Mouse (Mus musculus) midbrain, embryonic 13.5 days (tissue): Measurements from ENCODE around the gene Cald1. TPM values are rescaled to one million over a fixed set of nuclear protein-coding genes. Genes with fewer than 3 reads are reported as not detected.

Source experiments
- ATAC-seq: fragments of 200-750 bp; cut with Nextera tagmentation; 2 replicates; pipeline ENCODE4 v1.8.0; 2017; ENCODE audit warnings: mild to moderate bottlenecking, moderate TSS enrichment, moderate library complexity
- H3K27ac ChIP-seq: fragments of 300-500 bp; sonication (generic); 2 replicates; pipeline ENCODE4 v1.5.1; 2015; ENCODE audit warnings: inconsistent platforms, mild to moderate bottlenecking, moderate library complexity
- H3K27me3 ChIP-seq: fragments of 300-500 bp; sonication (generic); 2 replicates; pipeline ENCODE4 v1.6.1; 2015; ENCODE audit warnings: mild to moderate bottlenecking, inconsistent platforms
- H3K36me3 ChIP-seq: fragments of 300-500 bp; sonication (generic); 2 replicates; pipeline ENCODE4 v1.6.1; 2015; ENCODE audit warnings: mild to moderate bottlenecking, inconsistent platforms
- H3K4me1 ChIP-seq: fragments of 300-500 bp; sonication (generic); replicated peaks from 2 replicates; pipeline ENCODE4 v1.6.1; 2015; ENCODE audit warnings: inconsistent platforms
- H3K4me2 ChIP-seq: fragments of 300-500 bp; sonication (generic); replicated peaks from 2 replicates; pipeline ENCODE4 v1.6.1; 2015; ENCODE audit warnings: moderate library complexity, mild to moderate bottlenecking, inconsistent platforms
- H3K4me3 ChIP-seq: fragments of 300-500 bp; sonication (generic); replicated peaks from 2 replicates; pipeline ENCODE4 v1.5.1; 2015; ENCODE audit warnings: mild to moderate bottlenecking, inconsistent platforms
- H3K9ac ChIP-seq: fragments of 300-500 bp; sonication (generic); replicated peaks from 2 replicates; pipeline ENCODE4 v1.6.1; 2015; ENCODE audit warnings: mild to moderate bottlenecking, inconsistent platforms
- H3K9me3 ChIP-seq: fragments of 300-500 bp; sonication (generic); 2 replicates; pipeline ENCODE4 v1.6.1; 2016; ENCODE audit warnings: mild to moderate bottlenecking, inconsistent platforms
- WGBS: fragments of 180-500 bp; shearing (Covaris S2); methylation state at CpG from one replicate; pipeline ENCODE4 v1.1.7; 2015; 5-methylcytosine and 5-hydroxymethylcytosine counted together
- polyA plus RNA-seq: library from polyadenylated mRNA; unstranded; fragments of >200 nt; fragmentation: Nextera tagmentation; extraction: Ambion mirVana; gene quantifications from 2 replicates; pipeline ENCODE4 v1.2.1, GENCODE M21; 2015

Cald1 gene
- polyA plus RNA-seq = 78.9 and 83.7 TPM in 2 replicates

- Histone ChIP-seq H3K9ac (peak within 1 kb of the TSS; percentile 48; the same call in 1 of the 2 replicates), H3K4me1 (peaks cover 12% of the 10 kb centered on the region), H3K36me3 (no peaks in the 10 kb centered on the region), H3K4me2 (peak within 1 kb of the TSS; percentile 41), H3K9me3 (no peaks in the 10 kb centered on the region), H3K27me3 (no peaks in the 10 kb centered on the region), H3K4me3 (peak within 1 kb of the TSS; percentile 5), H3K27ac (no peak within 1 kb of the TSS; the same call in 1 of the 2 replicates)
- WGBS = 4% methylated on average over 16 of the region's 16 CpGs
- ATAC-seq = peak; percentile 74; the same call in 1 of the 2 replicates
Observed at GRCm38 (mm10) chr6:34598121-34599065, at the start of gene Cald1. Cald1 (plus strand) TSS chr6:34598500.

- H3K4me1 ChIP-seq = 0 out of 2 replicates have a peak, but pooled peaks cover 4% of the 10 kb centered on the region
- no peak overlapping the region for H3K27ac ChIP-seq
- H3K4me3 ChIP-seq = no peak overlapping the region
- no peaks in the 10 kb centered on the region for H3K9me3 ChIP-seq
- no peak overlapping the region for H3K4me2 ChIP-seq
- ATAC-seq = no peak
- no peak overlapping the region for H3K9ac ChIP-seq
- no peaks in the 10 kb centered on the region for H3K36me3 ChIP-seq
- H3K27me3 ChIP-seq = no peaks in the 10 kb centered on the region
- WGBS = 34% methylated on average over 2 of the region's 2 CpGs
Observed at GRCm38 (mm10) chr6:34549017-34549416, 49.3 kb upstream of the Cald1 start.

DNA sequence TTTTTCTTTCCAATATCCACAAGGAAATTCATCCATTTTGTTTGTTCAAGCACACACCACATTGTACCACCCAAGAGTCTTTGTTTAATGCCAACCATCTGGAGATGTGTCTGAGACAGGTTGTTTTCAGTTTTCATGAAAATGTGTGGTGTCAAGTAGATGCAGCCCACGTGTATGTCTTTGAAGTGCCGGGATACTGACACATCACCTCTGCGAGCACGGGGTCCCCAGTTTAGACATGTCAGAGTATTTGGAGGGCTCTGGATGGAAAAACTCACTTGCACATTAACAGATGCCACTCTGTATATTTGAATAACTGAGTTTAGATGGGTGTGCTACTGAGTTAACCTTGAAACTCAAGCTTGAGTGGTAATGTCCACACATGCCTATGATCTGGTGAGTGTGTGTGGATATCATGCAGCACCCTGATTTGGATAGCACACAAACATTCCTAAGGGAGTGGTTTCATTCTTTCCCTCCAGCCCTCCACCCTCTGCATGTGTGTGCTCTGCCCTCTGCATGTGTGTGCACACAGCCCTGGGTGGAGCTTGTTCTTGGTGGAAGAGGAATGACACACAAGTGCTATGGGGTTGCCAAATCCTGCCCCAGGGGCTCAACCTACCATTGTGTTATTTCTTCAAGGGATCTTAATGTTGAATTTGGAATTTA is 45.7 kb upstream of the Cald1 start:
- Histone ChIP-seq H3K9ac (no peak overlapping the region), H3K9me3 (no peaks in the 10 kb centered on the region), H3K27ac (no peak overlapping the region), H3K27me3 (no peaks in the 10 kb centered on the region), H3K4me2 (no peak overlapping the region), H3K36me3 (no peaks in the 10 kb centered on the region), H3K4me3 (no peak overlapping the region), H3K4me1 (0 out of 2 replicates have a peak, but pooled peaks cover 4% of the 10 kb centered on the region)
- 91% methylated on average over 4 of the region's 4 CpGs for WGBS
- ATAC-seq = no peak

- H3K4me2 ChIP-seq = no peak overlapping the region
- H3K9ac ChIP-seq = no peak overlapping the region
- 83% methylated on average over 9 of the region's 9 CpGs for WGBS
- no peaks in the 10 kb centered on the region for H3K4me1 ChIP-seq
- no peaks in the 10 kb centered on the region for H3K9me3 ChIP-seq
- H3K4me3 ChIP-seq = no peak overlapping the region
- H3K27ac ChIP-seq = no peak overlapping the region
- no peaks in the 10 kb centered on the region for H3K36me3 ChIP-seq
- ATAC-seq = no peak
- no peaks in the 10 kb centered on the region for H3K27me3 ChIP-seq
Observed at GRCm38 (mm10) chr6:34554291-34554997, 43.9 kb upstream of the Cald1 start.

DNA sequence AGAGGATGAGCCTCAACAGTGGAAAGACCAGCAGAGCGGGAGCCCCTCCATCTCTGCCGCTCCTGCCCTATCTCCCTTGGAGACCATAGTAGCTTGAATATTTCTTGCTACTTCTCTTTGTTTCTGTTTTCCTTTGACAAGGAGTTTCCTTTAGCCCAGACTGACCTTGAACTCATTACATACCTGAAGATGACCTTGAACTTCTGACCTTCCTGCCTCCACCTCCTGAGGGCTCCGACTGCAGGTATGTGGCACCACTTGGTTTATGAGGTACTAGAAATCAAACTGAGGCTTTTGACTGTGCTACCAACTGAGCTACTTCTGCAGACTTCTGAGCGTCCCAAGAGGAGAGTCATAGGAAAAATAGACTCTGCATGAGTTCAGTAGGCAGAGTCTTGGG is 38.8 kb upstream of the Cald1 start:
- Histone ChIP-seq H3K9ac (no peak overlapping the region), H3K9me3 (no peaks in the 10 kb centered on the region), H3K4me1 (no peaks in the 10 kb centered on the region), H3K27ac (no peak overlapping the region), H3K4me2 (no peak overlapping the region), H3K36me3 (no peaks in the 10 kb centered on the region), H3K4me3 (no peak overlapping the region), H3K27me3 (no peaks in the 10 kb centered on the region)
- ATAC-seq = no peak
- 92% methylated on average over 4 of the region's 4 CpGs for WGBS

- no peak overlapping the region for H3K9ac ChIP-seq
- no peak overlapping the region for H3K4me3 ChIP-seq
- no peak overlapping the region for H3K27ac ChIP-seq
- H3K4me2 ChIP-seq = no peak overlapping the region
- H3K36me3 ChIP-seq = no peaks in the 10 kb centered on the region
- no peaks in the 10 kb centered on the region for H3K27me3 ChIP-seq
- no peaks in the 10 kb centered on the region for H3K4me1 ChIP-seq
- no peaks in the 10 kb centered on the region for H3K9me3 ChIP-seq
- 82% methylated on average over 7 of the region's 7 CpGs for WGBS
- no peak for ATAC-seq
Observed at GRCm38 (mm10) chr6:34565176-34565880, 33.0 kb upstream of the Cald1 start.

DNA sequence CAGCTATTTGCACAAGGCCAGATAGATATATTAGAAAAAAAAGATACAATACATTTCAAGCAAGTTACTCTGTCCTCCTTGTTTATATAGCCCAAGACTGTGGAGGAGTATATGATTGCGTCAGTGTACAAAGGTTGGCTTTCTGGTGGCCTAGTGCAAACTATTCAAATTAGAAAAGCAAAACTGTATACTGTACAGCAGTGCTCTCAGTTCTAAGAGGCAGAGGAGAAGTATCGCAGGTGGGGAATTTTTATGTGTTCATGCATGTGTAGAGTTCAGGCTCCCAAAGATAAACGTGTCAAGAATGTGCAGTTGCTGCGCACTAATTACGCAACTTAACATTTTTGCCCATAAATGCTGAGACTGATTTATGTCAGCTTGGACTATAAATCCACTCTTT is 31.0 kb upstream of the Cald1 start:
- Histone ChIP-seq H3K27ac (no peak overlapping the region), H3K36me3 (no peaks in the 10 kb centered on the region), H3K9me3 (no peaks in the 10 kb centered on the region), H3K4me1 (no peaks in the 10 kb centered on the region), H3K9ac (no peak overlapping the region), H3K4me3 (no peak overlapping the region), H3K4me2 (no peak overlapping the region), H3K27me3 (no peaks in the 10 kb centered on the region)
- no peak for ATAC-seq
- WGBS = 95% methylated on average over 5 of the region's 5 CpGs

- Histone ChIP-seq H3K4me2 (no peak overlapping the region), H3K9ac (no peak overlapping the region), H3K27me3 (no peaks in the 10 kb centered on the region), H3K4me1 (no peaks in the 10 kb centered on the region), H3K9me3 (no peaks in the 10 kb centered on the region), H3K4me3 (no peak overlapping the region), H3K36me3 (no peaks in the 10 kb centered on the region), H3K27ac (no peak overlapping the region)
- ATAC-seq = no peak
- 91% methylated on average over 6 of the region's 6 CpGs for WGBS
Observed at GRCm38 (mm10) chr6:34579504-34580068, 18.7 kb upstream of the Cald1 start.

DNA sequence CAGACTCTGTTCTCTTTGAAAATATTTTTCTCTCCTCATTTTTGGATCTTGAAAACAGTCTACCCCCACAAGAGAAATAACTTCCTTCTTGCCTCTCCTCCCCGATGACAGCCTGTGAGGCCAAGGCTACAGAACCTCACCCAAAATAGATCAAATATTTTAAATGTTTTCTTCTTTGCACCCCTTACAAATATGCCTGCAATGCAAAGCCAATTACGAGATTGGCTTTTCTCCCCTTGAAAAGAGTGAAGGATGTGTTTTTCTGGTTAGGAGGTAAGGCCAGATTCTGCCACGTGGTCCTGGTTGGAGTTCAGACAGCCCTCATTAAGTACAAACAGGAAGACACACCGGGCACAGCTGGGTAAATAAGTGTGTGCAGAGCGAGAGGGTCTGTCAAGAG is 14.9 kb upstream of the Cald1 start:
- H3K4me3 ChIP-seq = no peak overlapping the region
- no peak overlapping the region for H3K27ac ChIP-seq
- H3K4me1 ChIP-seq = no peaks in the 10 kb centered on the region
- no peak overlapping the region for H3K4me2 ChIP-seq
- H3K9ac ChIP-seq = no peak overlapping the region
- no peaks in the 10 kb centered on the region for H3K9me3 ChIP-seq
- ATAC-seq = no peak
- WGBS = 75% methylated on average over 5 of the region's 5 CpGs
- H3K36me3 ChIP-seq = no peaks in the 10 kb centered on the region
- H3K27me3 ChIP-seq = no peaks in the 10 kb centered on the region

- Histone ChIP-seq H3K4me3 (no peak overlapping the region), H3K9me3 (no peaks in the 10 kb centered on the region), H3K9ac (no peak overlapping the region), H3K27ac (no peak overlapping the region), H3K27me3 (no peaks in the 10 kb centered on the region), H3K4me2 (no peak overlapping the region), H3K36me3 (no peaks in the 10 kb centered on the region), H3K4me1 (no peaks in the 10 kb centered on the region)
- ATAC-seq = no peak
- WGBS = 82% methylated on average over 4 of the region's 4 CpGs
Observed at GRCm38 (mm10) chr6:34588066-34588465, 10.2 kb upstream of the Cald1 start.

- Histone ChIP-seq H3K9me3 (no peaks in the 10 kb centered on the region), H3K9ac (no peak overlapping the region), H3K27me3 (no peaks in the 10 kb centered on the region), H3K27ac (no peak overlapping the region), H3K4me3 (no peak overlapping the region), H3K4me2 (no peak overlapping the region), H3K4me1 (no peaks in the 10 kb centered on the region), H3K36me3 (no peaks in the 10 kb centered on the region)
- WGBS = 92% methylated on average over 9 of the region's 9 CpGs
- no peak for ATAC-seq
Observed at GRCm38 (mm10) chr6:34590716-34591115, 7.6 kb upstream of the Cald1 start.
